Mouse (Mus musculus) spleen, postnatal 10 days (tissue): Measurements from ENCODE around the gene Ramp3.

Experiments used
- DNase-seq, 2 experiments: peaks; one replicate each; pipeline ENCODE4 v3.0.0; 2021 to 2022; ENCODE audit warnings: low spot score in 2 of 2

The Ramp3 gene

GRCm38 (mm10) chr11:6670826-6671225 lies 12.5 kb downstream of the Ramp3 start:
- DNase-seq: no peak

DNA sequence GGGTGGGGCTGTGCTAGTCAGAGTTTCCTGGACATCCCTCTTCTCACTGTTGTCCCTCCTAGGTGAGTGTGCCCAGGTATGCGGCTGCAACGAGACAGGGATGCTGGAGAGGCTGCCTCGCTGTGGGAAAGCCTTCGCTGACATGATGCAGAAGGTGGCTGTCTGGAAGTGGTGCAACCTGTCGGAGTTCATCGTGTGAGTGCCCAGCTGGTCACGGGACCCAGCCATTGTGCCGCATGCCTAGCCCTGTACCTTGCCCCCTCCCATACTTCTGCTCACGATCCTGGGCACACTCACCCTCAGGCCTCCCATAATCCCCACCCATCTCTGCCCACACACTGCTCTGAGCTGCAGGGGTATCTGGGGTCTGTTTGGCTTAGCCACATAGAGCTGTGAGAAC lies 16.4 kb downstream of the Ramp3 start:
- no peak for DNase-seq

DNA sequence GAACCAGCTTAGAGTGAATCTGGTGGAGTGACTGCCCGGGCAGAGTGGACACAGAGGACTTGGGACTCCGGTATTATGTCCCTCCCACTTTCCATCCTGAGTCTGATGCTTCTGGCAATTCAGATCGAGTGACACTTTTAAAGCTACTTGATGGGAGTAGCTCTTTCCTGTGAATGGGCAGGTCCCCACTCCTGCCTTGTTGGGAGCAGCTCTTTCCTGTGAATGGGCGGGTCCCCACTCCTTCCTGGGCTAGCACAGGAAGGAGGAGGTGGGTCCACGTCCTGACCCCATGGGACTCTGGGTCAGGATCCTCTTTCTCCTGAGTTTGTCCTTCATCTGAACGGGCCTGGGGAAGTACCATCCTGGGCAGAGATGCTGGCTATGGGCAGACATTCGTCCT lies 17.1 kb downstream of the Ramp3 start:
- DNase-seq: no peak

DNA sequence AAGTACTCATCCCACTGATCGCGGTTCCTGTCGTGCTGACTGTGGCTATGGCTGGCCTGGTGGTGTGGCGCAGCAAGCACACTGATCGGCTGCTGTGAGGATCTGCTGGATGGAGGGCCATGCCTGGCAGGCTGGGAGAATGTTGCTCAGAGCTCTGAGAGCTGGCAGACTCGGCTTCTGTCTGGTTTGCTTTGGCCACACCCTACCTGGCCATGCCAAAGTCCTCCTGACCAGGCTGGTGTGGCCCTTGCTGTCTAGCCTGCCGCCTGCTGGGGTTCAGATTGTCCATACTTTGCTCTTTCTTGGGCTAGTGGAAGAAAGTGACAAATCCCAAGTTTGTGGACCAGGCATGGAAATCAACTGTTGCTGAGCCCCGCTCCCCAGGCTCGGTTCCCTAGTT lies 18.3 kb downstream of the Ramp3 start:
- no peak for DNase-seq

DNA sequence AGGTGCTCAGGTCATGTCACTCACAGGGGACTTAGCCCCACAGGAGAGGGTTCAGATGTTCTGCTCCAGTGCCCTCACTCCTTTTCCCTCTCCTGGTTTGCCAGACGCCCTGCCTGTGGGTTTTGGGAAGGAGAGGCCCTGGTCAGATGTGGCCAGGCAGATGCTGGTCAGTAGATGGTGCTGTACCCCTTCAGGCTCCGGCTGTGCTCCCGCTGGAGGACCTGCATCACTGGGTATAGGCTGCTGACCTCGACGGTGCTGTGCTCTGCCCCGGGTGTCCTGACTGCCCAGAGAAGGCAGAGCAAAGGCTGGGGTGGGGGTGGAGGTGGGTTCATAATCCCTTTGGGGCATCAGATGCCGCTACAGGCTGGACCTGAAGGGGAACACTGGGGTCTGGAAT lies 19.2 kb downstream of the Ramp3 start:
- DNase-seq: no peak

DNA sequence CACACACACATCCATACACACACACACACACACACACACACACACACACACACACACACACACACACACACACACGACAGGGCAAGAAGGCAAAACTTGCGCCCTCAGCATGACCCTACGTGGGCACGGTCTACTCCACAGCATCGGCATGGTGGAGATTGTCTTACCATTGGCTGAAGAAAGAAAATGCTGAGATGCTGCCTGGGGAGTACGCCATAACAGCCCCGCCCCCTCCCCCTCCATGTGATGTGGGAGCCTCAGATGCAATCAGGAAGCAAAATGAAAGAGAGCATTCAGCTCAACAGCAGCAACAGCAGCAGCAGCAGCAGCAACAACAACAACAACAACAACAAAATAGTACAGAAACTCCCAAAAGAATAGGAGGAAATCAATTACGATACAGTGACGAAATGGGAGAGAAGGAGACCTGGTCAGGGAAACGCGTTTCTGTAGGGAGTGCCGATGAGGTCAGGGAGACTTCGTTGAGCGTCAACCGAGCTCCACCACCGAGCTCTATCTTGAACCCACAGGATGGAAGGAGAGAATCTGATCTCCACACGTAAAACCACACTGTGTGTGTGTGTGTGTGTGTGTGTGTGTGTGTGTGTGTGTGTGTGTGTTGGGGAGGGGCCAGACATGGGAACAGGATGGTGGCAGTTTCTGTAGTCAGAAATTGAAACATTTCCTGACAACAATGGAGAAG lies 21.5 kb downstream of the Ramp3 start:
- DNase-seq: peak in 1 of 2 experiments; percentile 36

DNA sequence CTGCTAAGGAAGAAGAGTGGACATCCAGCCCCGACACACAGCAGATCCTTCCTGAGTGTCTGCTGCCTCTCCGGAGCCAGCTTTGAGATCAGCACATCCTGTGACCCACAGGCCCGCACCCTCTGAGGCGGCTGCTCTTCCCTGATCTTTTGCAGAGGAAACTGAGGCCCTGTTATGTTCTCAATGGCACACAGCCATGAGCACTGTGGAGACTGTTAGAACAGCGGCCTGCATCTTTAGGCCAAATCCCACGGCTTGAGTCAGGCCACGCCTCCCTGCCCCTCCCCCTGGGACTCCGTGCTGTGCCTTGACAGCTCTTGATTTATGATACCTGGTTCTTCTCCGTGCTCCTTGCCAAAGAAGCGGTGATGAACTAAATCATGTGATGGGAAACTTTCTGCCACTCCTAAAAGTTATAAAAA lies 22.1 kb downstream of the Ramp3 start:
- peak in 1 of 2 experiments; percentile 36 for DNase-seq

GRCm38 (mm10) chr11:6684741-6685140 lies 26.4 kb downstream of the Ramp3 start:
- no peak for DNase-seq

- no peak for DNase-seq
Observed at GRCm38 (mm10) chr11:6688888-6689287, 30.6 kb downstream of the Ramp3 start.

DNA sequence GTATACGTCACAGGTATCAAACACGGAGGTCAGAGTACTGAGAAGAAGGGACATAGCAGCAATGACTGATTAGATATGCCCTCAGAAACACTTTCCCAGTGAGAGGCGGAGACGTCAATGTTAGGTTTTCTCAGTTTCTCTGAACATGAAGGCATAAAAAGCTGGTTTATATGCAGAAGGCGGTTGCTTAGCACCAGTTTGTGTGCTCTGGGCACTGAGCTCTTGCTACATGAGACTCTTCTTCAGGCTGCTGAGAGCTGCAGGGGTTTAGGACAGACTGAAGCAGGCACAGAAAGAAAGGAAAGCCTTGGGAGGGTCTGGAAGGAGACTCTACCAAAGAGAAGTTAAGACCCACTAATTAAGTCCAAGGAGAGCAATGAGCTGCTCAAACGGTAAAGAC lies 34.0 kb downstream of the Ramp3 start:
- no peak for DNase-seq

DNA sequence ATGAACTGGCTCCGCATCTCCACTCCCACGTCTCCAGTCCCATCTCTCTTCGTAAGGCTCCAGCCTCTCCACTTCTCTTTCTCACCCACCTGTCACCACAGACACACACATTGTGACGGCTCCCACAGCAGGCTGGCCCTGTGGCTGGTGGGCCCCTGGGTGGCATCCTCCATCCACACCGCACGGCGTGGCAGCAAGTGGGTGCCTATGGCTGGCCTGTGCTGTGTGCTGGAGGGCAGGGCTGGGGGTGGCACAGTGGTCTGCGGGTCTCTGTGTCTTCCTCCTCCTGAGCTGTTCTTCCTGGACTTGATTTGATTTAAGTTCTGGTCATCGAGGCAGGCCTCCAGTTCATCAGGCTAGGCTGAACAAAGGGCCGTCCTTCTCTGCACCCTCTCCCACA lies 35.8 kb downstream of the Ramp3 start:
- no peak for DNase-seq

GRCm38 (mm10) chr11:6695176-6695575 lies 36.9 kb downstream of the Ramp3 start:
- DNase-seq: peak in 1 of 2 experiments; percentile 26

DNA sequence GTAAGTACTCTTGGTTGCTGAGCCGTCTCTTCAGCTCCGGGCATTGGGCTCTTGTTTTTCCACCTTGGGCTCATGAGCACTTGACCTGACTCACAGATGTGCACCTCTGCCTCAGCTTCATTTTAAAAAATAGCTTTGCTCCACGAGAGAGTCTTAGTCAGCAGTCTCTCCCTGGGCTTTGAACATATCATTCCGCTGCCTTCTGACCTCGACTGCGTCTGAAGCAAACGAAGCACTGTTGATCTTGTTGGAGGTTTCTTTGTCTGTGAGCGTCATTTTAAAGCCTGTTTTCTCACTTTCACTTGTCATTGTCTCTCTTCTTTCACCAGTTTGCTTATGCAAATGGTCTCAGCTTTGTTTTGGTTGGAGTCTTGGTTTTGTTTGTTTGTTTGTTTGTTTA lies 38.2 kb downstream of the Ramp3 start:
- DNase-seq: no peak

- DNase-seq: no peak
Observed at GRCm38 (mm10) chr11:6697751-6698150, 39.4 kb downstream of the Ramp3 start.

GRCm38 (mm10) chr11:6698281-6698680 lies 40.0 kb downstream of the Ramp3 start:
- DNase-seq: no peak

DNA sequence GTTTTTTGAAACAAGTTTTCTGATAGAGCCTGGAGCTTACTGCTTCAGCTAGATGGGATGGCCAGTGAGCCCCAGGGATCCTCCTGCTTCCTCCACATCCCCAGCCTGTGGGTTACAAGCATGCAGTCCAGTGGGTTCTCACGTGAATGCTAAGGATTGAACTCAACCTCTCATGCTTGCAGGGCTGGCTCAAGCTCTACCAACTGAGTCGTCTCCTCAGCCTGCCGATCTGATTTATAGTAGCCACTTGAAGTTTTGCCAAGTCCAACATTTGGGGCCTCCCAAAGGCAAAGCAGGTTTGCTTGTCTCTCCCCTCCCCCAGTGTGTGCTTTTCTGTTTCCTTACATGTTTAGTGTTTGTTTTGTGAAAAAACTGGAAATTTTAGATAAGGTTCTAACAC lies 43.9 kb downstream of the Ramp3 start:
- DNase-seq: no peak

GRCm38 (mm10) chr11:6704851-6705250 lies 46.5 kb downstream of the Ramp3 start:
- no peak for DNase-seq

GRCm38 (mm10) chr11:6705516-6705915 lies 47.2 kb downstream of the Ramp3 start:
- DNase-seq: no peak

GRCm38 (mm10) chr11:6706796-6707195 lies 48.5 kb downstream of the Ramp3 start:
- DNase-seq: no peak

DNA sequence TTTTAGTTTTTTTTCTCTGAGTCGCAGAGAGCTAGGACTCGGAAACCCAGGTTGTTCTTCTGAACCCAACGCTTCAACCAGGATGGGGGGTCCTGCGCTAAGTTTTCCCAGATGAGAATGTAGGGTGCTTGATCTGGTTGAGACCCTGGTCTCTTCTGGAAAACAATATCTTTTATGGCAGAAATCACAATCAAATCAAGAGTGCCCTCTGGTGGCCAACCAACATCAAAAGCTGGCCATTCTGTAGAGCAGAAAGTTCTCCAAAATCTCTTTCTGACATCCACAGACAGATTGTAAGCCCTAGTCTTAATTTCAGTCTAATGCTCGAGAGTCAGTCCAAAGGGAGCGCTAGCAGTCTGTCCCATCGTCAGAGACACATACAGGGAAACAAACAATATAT lies 50.1 kb downstream of the Ramp3 start:
- DNase-seq: no peak

DNA sequence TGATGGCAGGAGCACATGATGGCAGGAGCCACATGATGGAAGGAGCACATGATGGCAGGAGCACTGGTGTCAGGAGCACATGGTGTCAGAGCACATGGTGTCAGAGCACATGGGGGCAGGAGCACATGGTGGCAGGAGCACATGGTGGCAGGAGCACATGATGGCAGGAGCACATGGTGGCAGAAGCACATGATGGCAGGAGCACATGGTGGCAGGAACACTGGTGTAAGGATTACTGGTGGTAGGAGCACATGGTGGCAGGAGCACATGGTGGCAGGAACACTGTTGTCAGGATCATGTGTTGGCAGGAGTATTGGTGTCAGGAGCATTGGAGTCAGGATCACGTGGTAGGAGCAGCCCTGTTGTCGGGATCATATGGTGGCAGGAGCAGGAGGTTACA lies 52.1 kb downstream of the Ramp3 start:
- DNase-seq: no peak

GRCm38 (mm10) chr11:6720746-6721145 lies 62.4 kb downstream of the Ramp3 start:
- DNase-seq: no peak

- no peak for DNase-seq
Observed at GRCm38 (mm10) chr11:6726921-6727320, 68.6 kb downstream of the Ramp3 start.
